Mouse (Mus musculus) CH12.LX (cell line): ENCODE measurements around the gene Msx1. TPM values are rescaled to one million over a fixed set of nuclear protein-coding genes. Genes with fewer than 3 reads are reported as not detected.

Source experiments
- DNase-seq: peaks from one replicate; pipeline ENCODE4 v3.0.0-alpha.2; 2013; ENCODE audit errors: extremely low read depth
- H3K27ac ChIP-seq: 2 replicates; pipeline ENCODE4 v1.5.1; 2012; ENCODE audit warnings: low read depth, mild to moderate bottlenecking, control low read depth, moderate library complexity; ENCODE audit not compliant: insufficient read depth
- H3K27me3 ChIP-seq: replicated peaks from 2 replicates; pipeline ENCODE3; 2012; ENCODE audit warnings: inconsistent platforms
- H3K36me3 ChIP-seq, 2 experiments: replicated peaks in 1 of 2; 2 replicates each; pipeline versions ENCODE3 to v1.6.1; 2012; ENCODE audit warnings: inconsistent platforms in 1 of 2, low read length in 1 of 2, mild to moderate bottlenecking in 1 of 2, mixed read lengths in 1 of 2, moderate library complexity in 1 of 2; ENCODE audit not compliant: control insufficient read depth in 1 of 2, insufficient read depth in 1 of 2
- H3K4me1 ChIP-seq, 2 experiments: 2 replicates each; pipeline ENCODE4 v1.6.1; 2012; ENCODE audit warnings: inconsistent platforms in 1 of 2, moderate library complexity in 1 of 2; ENCODE audit not compliant: insufficient read depth in 2 of 2, control insufficient read depth in 1 of 2
- H3K4me2 ChIP-seq: 2 replicates; pipeline ENCODE4 v1.6.1; 2012; ENCODE audit warnings: low read depth, mild to moderate bottlenecking, control low read depth; ENCODE audit not compliant: poor library complexity, insufficient read depth, severe bottlenecking
- H3K4me3 ChIP-seq, 3 experiments: fragments of 150-350 bp in 1 of 3; sonication (generic) in 1 of 3; replicated peaks in 1 of 3; 2 replicates each; pipeline versions ENCODE3 to v1.5.1; 2011 to 2012; ENCODE audit warnings: low read depth in 2 of 3, low read length in 2 of 3, mild to moderate bottlenecking in 2 of 3, moderate library complexity in 2 of 3, control low read depth in 1 of 3, improper control_type of control experiment in 1 of 3, inconsistent platforms in 1 of 3, mixed read lengths in 1 of 3; ENCODE audit not compliant: poor library complexity in 1 of 3
- H3K79me2 ChIP-seq: replicated peaks from 2 replicates; pipeline ENCODE4 v1.6.1; 2012; ENCODE audit warnings: mild to moderate bottlenecking, moderate library complexity; ENCODE audit not compliant: control insufficient read depth, poor library complexity, insufficient read depth, severe bottlenecking; ENCODE audit errors: extremely low read depth
- H3K9ac ChIP-seq: 2 replicates; pipeline ENCODE4 v1.6.1; 2012; ENCODE audit warnings: low read depth, mild to moderate bottlenecking, control low read depth, moderate library complexity; ENCODE audit not compliant: insufficient read depth
- H3K9me3 ChIP-seq: replicated peaks from 2 replicates; pipeline ENCODE3; 2012; ENCODE audit warnings: low read length, inconsistent platforms, mixed read lengths
- BHLHE40 ChIP-seq: IDR thresholded peaks from 2 replicates; pipeline ENCODE4 v1.6.1; 2011; ENCODE audit warnings: mild to moderate bottlenecking, low read depth, low read length, improper control_type of control experiment
- CHD2 ChIP-seq: IDR thresholded peaks from 2 replicates; pipeline ENCODE4 v1.6.1; 2011; ENCODE audit warnings: low read length, improper control_type of control experiment
- CTCF ChIP-seq, 2 experiments: IDR thresholded peaks in 1 of 2; conservative IDR thresholded peaks in 1 of 2; 2 replicates each; pipeline ENCODE4 v1.5.1; 2011 to 2012; ENCODE audit warnings: low read depth in 2 of 2, low read length in 2 of 2, improper control_type of control experiment in 1 of 2, inconsistent platforms in 1 of 2, mild to moderate bottlenecking in 1 of 2, moderate library complexity in 1 of 2
- E2F4 ChIP-seq: IDR thresholded peaks from 2 replicates; pipeline ENCODE4 v1.6.1; 2011; ENCODE audit warnings: low read depth, low read length, improper control_type of control experiment; ENCODE audit not compliant: insufficient replicate concordance
- EP300 ChIP-seq: IDR thresholded peaks from 2 replicates; pipeline ENCODE4 v1.6.1; 2011; ENCODE audit warnings: low read length, improper control_type of control experiment
- ETS1 ChIP-seq: conservative IDR thresholded peaks from 2 replicates; pipeline ENCODE4 v1.6.1; 2012; ENCODE audit warnings: low read depth, mild to moderate bottlenecking, inconsistent platforms, low read length, improper control_type of control experiment, moderate library complexity
- GABPA ChIP-seq: IDR thresholded peaks from 2 replicates; pipeline ENCODE4 v1.6.1; 2012; ENCODE audit warnings: low read depth, low read length, improper control_type of control experiment, inconsistent platforms; ENCODE audit not compliant: insufficient replicate concordance
- HCFC1 ChIP-seq: IDR thresholded peaks from 2 replicates; pipeline ENCODE4 v1.6.1; 2012; ENCODE audit warnings: low read depth, mild to moderate bottlenecking, inconsistent platforms, low read length, improper control_type of control experiment
- JUN ChIP-seq: IDR thresholded peaks from 2 replicates; pipeline ENCODE4 v1.6.1; 2011; ENCODE audit warnings: low read depth, mild to moderate bottlenecking, low read length, improper control_type of control experiment, moderate library complexity; ENCODE audit not compliant: insufficient read depth
- KAT2A ChIP-seq: IDR thresholded peaks from 2 replicates; pipeline ENCODE4 v1.6.1; 2012; ENCODE audit warnings: low read length, improper control_type of control experiment, inconsistent platforms; ENCODE audit not compliant: insufficient replicate concordance
- MAFK ChIP-seq: IDR thresholded peaks from 2 replicates; pipeline ENCODE4 v1.6.1; 2011; ENCODE audit warnings: low read length, improper control_type of control experiment; ENCODE audit not compliant: insufficient replicate concordance
- MAX ChIP-seq: IDR thresholded peaks from 2 replicates; pipeline ENCODE4 v1.6.1; 2011; ENCODE audit warnings: low read length, improper control_type of control experiment
- MAZ ChIP-seq: IDR thresholded peaks from 2 replicates; pipeline ENCODE4 v1.6.1; 2012; ENCODE audit warnings: low read depth, mild to moderate bottlenecking, inconsistent platforms, low read length, improper control_type of control experiment, moderate library complexity
- MEF2A ChIP-seq: IDR thresholded peaks from 2 replicates; pipeline ENCODE4 v1.6.1; 2014; ENCODE audit warnings: low read depth, mild to moderate bottlenecking, inconsistent platforms, low read length, improper control_type of control experiment, borderline replicate concordance
- MYC ChIP-seq: IDR thresholded peaks from 2 replicates; pipeline ENCODE4 v1.6.1; 2011; ENCODE audit warnings: low read depth, mild to moderate bottlenecking, improper control_type of control experiment, low read length
- NRF1 ChIP-seq: IDR thresholded peaks from 2 replicates; pipeline ENCODE4 v1.6.1; 2014; ENCODE audit warnings: low read depth, mild to moderate bottlenecking, inconsistent platforms, low read length, improper control_type of control experiment, moderate library complexity
- PAX5 ChIP-seq: IDR thresholded peaks from 2 replicates; pipeline ENCODE4 v1.6.1; 2012; ENCODE audit warnings: low read length, inconsistent platforms, mixed read lengths
- POLR2A ChIP-seq: IDR thresholded peaks from 2 replicates; pipeline ENCODE4 v1.6.1; 2011; ENCODE audit warnings: low read depth, mild to moderate bottlenecking, improper control_type of control experiment, low read length
- POLR2AphosphoS2 ChIP-seq: IDR thresholded peaks from 2 replicates; pipeline ENCODE4 v1.6.1; 2011; ENCODE audit warnings: low read depth, low read length, improper control_type of control experiment
- TBP ChIP-seq: conservative IDR thresholded peaks from 2 replicates; pipeline ENCODE4 v1.6.1; 2011; ENCODE audit warnings: low read depth, low read length, improper control_type of control experiment
- UBTF ChIP-seq: IDR thresholded peaks from 2 replicates; pipeline ENCODE4 v1.6.1; 2012; ENCODE audit warnings: low read depth, mild to moderate bottlenecking, inconsistent platforms, low read length, improper control_type of control experiment, moderate library complexity
- ZC3H11A ChIP-seq: IDR thresholded peaks from 2 replicates; pipeline ENCODE4 v1.6.1; 2012; ENCODE audit warnings: low read depth, mild to moderate bottlenecking, inconsistent platforms, low read length, improper control_type of control experiment
- ZMIZ1 ChIP-seq: IDR thresholded peaks from 2 replicates; pipeline ENCODE4 v1.6.1; 2012; ENCODE audit warnings: low read depth, mild to moderate bottlenecking, inconsistent platforms, low read length, improper control_type of control experiment
- ZNF384 ChIP-seq: IDR thresholded peaks from 2 replicates; pipeline ENCODE4 v1.6.1; 2012; ENCODE audit warnings: low read depth, low read length, improper control_type of control experiment, inconsistent platforms
- dilution Hi-C: fragments of 300-500 bp; cut with MboI; formaldehyde crosslinking; loops from 2 replicates; pipeline ENCODE4 v1.14.3; 2020; ENCODE audit warnings: low sequenced_read_pairs; ENCODE audit not compliant: extremely low pct_unique_long_range_greater_than_20kb, extremely low pct_ligation_motif_present
- in situ Hi-C: fragments of 300-500 bp; cut with MboI; formaldehyde crosslinking; loops from 3 replicates; pipeline ENCODE4 v1.14.3; 2019; ENCODE audit warnings: low sequenced_read_pairs, low pct_ligation_motif_present, low pct_unique_long_range_greater_than_20kb, mixed read lengths
- polyA plus RNA-seq: library from polyadenylated mRNA; unstranded; fragments of >175 nt; gene quantifications from 2 replicates; pipeline ENCODE4 v1.2.1, GENCODE M21; 2012; ENCODE audit warnings: low read depth; ENCODE audit not compliant: insufficient read length
- total RNA-seq, 2 experiments: library from RNA; depleted of rRNA; stranded (reverse); fragments of 300-350 nt in 1 of 2; fragments of >200 nt in 1 of 2; gene quantifications; 2 replicates each; pipeline ENCODE4 v1.2.3; 2012 to 2014

The Msx1 gene
- total and polyA plus RNA-seq, 3 experiments, result not detected

GRCm38 (mm10) chr5:37820689-37821088 lies 3.7 kb downstream of the Msx1 start:
- dilution Hi-C loops, result no loop called here
- no peak for DNase-seq
- no peak for TF ChIP-seq MAX
- TF ChIP-seq NRF1, result no peak
- TF ChIP-seq POLR2A, result no peak
- no peak for TF ChIP-seq CHD2
- TF ChIP-seq ZC3H11A, result no peak
- no peak for TF ChIP-seq HCFC1
- no peak for TF ChIP-seq ZMIZ1
- no peak for TF ChIP-seq ZNF384
- TF ChIP-seq CTCF (conservative IDR thresholded peaks at IDR 0.05 in 1 of 2, IDR thresholded peaks at IDR 0.05 in 1 of 2; ENCODE audit: low read depth in 2 of 2, low read length in 2 of 2), result no peak
- no peak for TF ChIP-seq GABPA
- no peak for TF ChIP-seq BHLHE40
- no peak for TF ChIP-seq KAT2A
- no peak for TF ChIP-seq MAFK
- no peak overlapping the region for H3K4me2 ChIP-seq
- no peaks in the 10 kb centered on the region for H3K79me2 ChIP-seq
- no peak overlapping the region for H3K9ac ChIP-seq
- H3K4me3 ChIP-seq, result no peak overlapping the region
- in situ Hi-C loops, result no loop called here
- peaks cover 0 to 11% of the 10 kb centered on the region in 2 experiments; a peak in 2 of 4 replicates for H3K4me1 ChIP-seq
- no peaks in the 10 kb centered on the region for H3K36me3 ChIP-seq
- no peak overlapping the region for H3K27ac ChIP-seq
- peaks cover 3% of the 10 kb centered on the region for H3K27me3 ChIP-seq
- H3K9me3 ChIP-seq, result peaks cover 67% of the 10 kb centered on the region

DNA sequence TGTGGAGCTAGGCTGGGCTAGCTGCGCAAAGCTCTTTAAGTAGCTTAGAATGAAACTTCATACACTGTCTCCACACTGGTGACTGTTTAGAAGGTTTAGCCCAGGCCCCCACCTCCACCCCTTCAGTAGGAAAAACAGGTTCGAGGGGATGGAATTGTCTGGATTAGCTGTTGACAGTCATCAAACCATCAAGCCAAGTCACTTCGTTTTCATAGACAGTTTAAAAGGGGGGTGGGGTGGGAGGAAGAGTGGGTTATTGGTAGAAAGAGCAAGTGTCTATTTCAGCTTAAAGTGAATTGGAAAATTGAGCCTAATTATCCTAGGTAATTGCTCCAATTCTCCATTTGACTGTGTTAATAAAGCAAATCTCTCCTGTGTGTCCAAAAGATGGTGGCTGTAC lies 4.4 kb downstream of the Msx1 start:
- Histone ChIP-seq H3K27ac (no peak overlapping the region), H3K36me3 (no peaks in the 10 kb centered on the region), H3K27me3 (peaks cover 3% of the 10 kb centered on the region), H3K79me2 (no peaks in the 10 kb centered on the region), H3K4me2 (no peak overlapping the region), H3K9ac (no peak overlapping the region), H3K4me3 (no peak overlapping the region), H3K9me3 (peaks cover 63% of the 10 kb centered on the region), H3K4me1 (peaks cover 0 to 11% of the 10 kb centered on the region in 2 experiments; a peak in 2 of 4 replicates)
- TF ChIP-seq POLR2AphosphoS2 (no peak), ETS1 (no peak), JUN (no peak), PAX5 (no peak), EP300 (no peak), NRF1 (no peak), MAZ (no peak), POLR2A (no peak), MEF2A (no peak), UBTF (no peak), E2F4 (no peak), CHD2 (no peak), TBP (no peak), ZC3H11A (no peak), MYC (no peak)
- in situ Hi-C loops (no loop called here), dilution Hi-C loops (no loop called here)
- no peak for DNase-seq
